Mouse (Mus musculus): ENCODE measurements around the gene Cd68.
"Not testable (repeated sequence)": the region's sequence is repeated elsewhere in the genome, so short reads cannot be mapped to it uniquely, and the experiment has no call there.

Cd68 gene

GRCm38 (mm10) chr11:69624339-69624738 is 41.6 kb downstream of the Cd68 start:
- not testable (repeated sequence) for DNase-seq (ENCODE audit: low read depth, low spot score)

DNA sequence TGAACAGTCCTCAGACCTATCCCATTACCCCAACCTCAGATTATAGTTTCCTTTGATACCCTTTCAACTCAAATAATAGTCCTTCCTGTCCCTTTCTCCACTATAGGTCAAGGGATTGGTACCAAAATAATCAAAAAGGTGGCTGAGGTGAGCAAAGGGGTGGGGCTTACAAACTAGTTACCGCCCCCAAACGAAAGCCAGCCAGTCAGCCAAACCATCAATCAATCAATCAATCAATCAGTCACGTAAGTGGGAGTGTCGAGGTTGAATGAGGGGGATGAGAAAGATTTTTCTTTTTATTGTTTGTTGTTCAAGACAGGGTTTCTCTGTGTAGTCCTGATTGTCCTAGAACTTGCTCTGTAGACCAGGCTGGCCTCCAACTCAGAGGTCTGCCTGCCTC is 42.9 kb downstream of the Cd68 start:
- DNase-seq (ENCODE audit: low read depth, low spot score), result no peak

DNA sequence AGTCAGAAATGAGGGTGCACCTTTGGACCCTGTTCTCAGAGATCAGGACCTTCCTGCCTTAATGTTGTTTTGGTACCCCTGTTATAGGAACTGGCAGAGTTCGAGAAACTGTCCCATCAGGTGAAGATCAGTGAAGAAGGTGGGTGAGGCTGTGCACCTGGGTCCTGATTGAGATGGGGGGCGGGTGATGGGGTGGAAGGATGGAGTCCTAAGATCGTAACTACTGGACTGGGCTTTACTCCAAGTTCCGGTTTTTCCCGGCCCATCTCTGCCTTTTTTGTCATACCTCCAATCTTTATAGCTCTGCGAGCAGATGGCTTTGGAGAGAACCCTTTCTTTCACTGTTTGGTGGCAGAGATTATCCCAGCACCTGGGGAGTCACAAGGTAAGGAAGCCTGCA is 43.5 kb downstream of the Cd68 start:
- no peak for DNase-seq (ENCODE audit: low read depth, low spot score)

GRCm38 (mm10) chr11:69621571-69622268 is 44.2 kb downstream of the Cd68 start, which contains the start of gene Sat2:
Gene Sat2 (plus strand): TSS chr11:69622024.
- DNase-seq (ENCODE audit: low read depth, low spot score), result peak; percentile 75

- no peak for DNase-seq (ENCODE audit: low read depth, low spot score)
Observed at GRCm38 (mm10) chr11:69620394-69621081, 45.4 kb downstream of the Cd68 start.

DNA sequence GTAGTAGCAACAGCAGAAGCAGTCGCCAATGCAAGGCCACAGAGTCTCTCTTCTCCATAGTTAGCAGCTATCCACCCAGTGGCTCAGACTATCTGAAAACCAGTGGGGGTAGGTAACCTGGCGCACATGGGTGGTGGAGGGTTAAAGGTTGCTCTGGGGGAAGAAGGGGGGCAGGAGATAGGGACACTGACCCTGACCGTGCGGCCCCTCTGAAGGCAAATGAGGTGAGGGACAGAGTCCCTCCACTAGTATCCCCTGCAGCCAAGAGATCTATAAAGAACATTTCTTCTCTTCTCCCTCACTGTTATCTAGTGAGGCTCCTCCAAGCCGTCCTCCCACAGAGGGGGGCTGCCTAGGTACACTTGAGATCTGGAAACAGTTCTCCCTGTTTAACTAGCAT is 48.1 kb downstream of the Cd68 start, which contains the start of gene Shbg:
Gene Shbg (minus strand): TSS at position 101 of the 400 bp plus-strand sequence.
- no peak for DNase-seq (ENCODE audit: low read depth, low spot score)

- no peak for DNase-seq (ENCODE audit: low read depth, low spot score)
Observed at GRCm38 (mm10) chr11:69616781-69617180, 49.2 kb downstream of the Cd68 start.

DNA sequence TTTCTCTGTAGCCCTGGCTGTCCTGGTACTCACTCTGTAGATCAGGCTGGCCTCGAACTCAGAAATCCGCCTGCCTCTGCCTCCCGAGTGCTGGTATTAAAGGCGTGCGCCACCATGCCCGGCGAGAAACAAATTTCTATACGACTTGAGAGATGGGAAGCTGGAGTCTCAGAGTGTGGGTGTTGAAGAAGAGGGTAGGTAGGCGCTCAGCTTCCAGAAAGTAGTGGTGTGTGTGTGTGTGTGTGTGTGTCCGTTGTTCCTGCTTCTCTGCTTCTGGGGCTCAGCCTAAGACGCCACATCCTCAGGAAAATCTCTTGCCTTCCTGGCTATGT is 51.7 kb downstream of the Cd68 start:
- DNase-seq (ENCODE audit: low read depth, low spot score), result not testable (repeated sequence)
